Mouse (Mus musculus): ENCODE data around the gene Ghrl. TPM values are rescaled to one million over a fixed set of nuclear protein-coding genes. Genes with fewer than 3 reads are reported as not detected.
"Not testable (repeated sequence)": the region's sequence is repeated elsewhere in the genome, so short reads cannot be mapped to it uniquely, and the experiment has no call there.

The Ghrl gene
- total RNA-seq (2021), result not detected
- long read RNA-seq, experiment 1, result 0 reads
- long read RNA-seq, experiment 2, result 0 reads

GRCm38 (mm10) chr6:113719878-113720277 lies at the start of gene Ghrl:
Gene Ghrl (minus strand): TSS chr6:113719880.
- no peak for DNase-seq
- intact Hi-C loops (cut with DNase I), result no loop called here

- intact Hi-C loops (cut with DNase I), result no loop called here
- DNase-seq, result no peak
Observed at GRCm38 (mm10) chr6:113768804-113769203, 49.1 kb upstream of the Ghrl start.

- intact Hi-C loops (cut with DNase I), result loop anchor here (2.0 to 5.0 kb wide), 4 partner anchors 71 to 311 kb away; no protein-coding TSS in a partner anchor
- peak in 1 of 2 experiments; percentile 17 for DNase-seq
Observed at GRCm38 (mm10) chr6:113761644-113762043, 42.0 kb upstream of the Ghrl start.

- no peak for DNase-seq
- intact Hi-C loops (cut with DNase I), result no loop called here
Observed at GRCm38 (mm10) chr6:113749119-113749685, 29.5 kb upstream of the Ghrl start.

GRCm38 (mm10) chr6:113748351-113748750 lies 28.7 kb upstream of the Ghrl start:
- intact Hi-C loops (cut with DNase I), result no loop called here
- DNase-seq, result no peak

GRCm38 (mm10) chr6:113747284-113747683 lies 27.6 kb upstream of the Ghrl start:
- intact Hi-C loops (cut with DNase I), result no loop called here
- no peak for DNase-seq

- intact Hi-C loops (cut with DNase I), result no loop called here
- DNase-seq, result no peak
Observed at GRCm38 (mm10) chr6:113745117-113745516, 25.4 kb upstream of the Ghrl start.

- DNase-seq, result no peak
- intact Hi-C loops (cut with DNase I), result no loop called here
Observed at GRCm38 (mm10) chr6:113743111-113743510, 23.4 kb upstream of the Ghrl start.

GRCm38 (mm10) chr6:113742321-113742720 lies 22.6 kb upstream of the Ghrl start:
- DNase-seq, result no peak
- intact Hi-C loops (cut with DNase I), result no loop called here

GRCm38 (mm10) chr6:113741425-113741824 lies 21.7 kb upstream of the Ghrl start:
- DNase-seq, result no peak
- intact Hi-C loops (cut with DNase I), result no loop called here

GRCm38 (mm10) chr6:113740236-113741217 lies 20.8 kb upstream of the Ghrl start, which contains the start of gene Sec13:
Gene Sec13 (minus strand): TSS chr6:113740743.
- DNase-seq, result peak; percentile 81
- intact Hi-C loops (cut with DNase I), result no loop called here

- no peak for DNase-seq
- intact Hi-C loops (cut with DNase I), result no loop called here
Observed at GRCm38 (mm10) chr6:113737318-113738046, 17.8 kb upstream of the Ghrl start.

GRCm38 (mm10) chr6:113731296-113731695 lies 11.6 kb upstream of the Ghrl start:
- intact Hi-C loops (cut with DNase I), result no loop called here

GRCm38 (mm10) chr6:113728181-113728580 lies 8.5 kb upstream of the Ghrl start:
- no peak for DNase-seq
- intact Hi-C loops (cut with DNase I), result no loop called here

More at GRCm38 (mm10) chr6:113731296-113731695, 11.6 kb upstream of the Ghrl start:
- no peak for DNase-seq

- intact Hi-C loops (cut with DNase I), result no loop called here
- DNase-seq, result no peak
Observed at GRCm38 (mm10) chr6:113721061-113721460, 1.4 kb upstream of the Ghrl start.

GRCm38 (mm10) chr6:113717541-113717940 lies 2.1 kb downstream of the Ghrl start:
- no peak for DNase-seq
- intact Hi-C loops (cut with DNase I), result no loop called here

GRCm38 (mm10) chr6:113714797-113715196 lies 4.9 kb downstream of the Ghrl start:
- DNase-seq, result no peak
- intact Hi-C loops (cut with DNase I), result no loop called here

- intact Hi-C loops (cut with DNase I), result no loop called here
- no peak for DNase-seq
Observed at GRCm38 (mm10) chr6:113714276-113714675, 5.4 kb downstream of the Ghrl start.

- DNase-seq; intact Hi-C loops (cut with DNase I): not testable (repeated sequence)
Observed at GRCm38 (mm10) chr6:113713389-113713788, 6.3 kb downstream of the Ghrl start.

GRCm38 (mm10) chr6:113712718-113713117 lies 7.0 kb downstream of the Ghrl start:
- no peak for DNase-seq
- intact Hi-C loops (cut with DNase I), result no loop called here

All from gastrocnemius, postnatal 36 days (tissue).